Mouse (Mus musculus): ENCODE results near the gene Zfp775.

DNA sequence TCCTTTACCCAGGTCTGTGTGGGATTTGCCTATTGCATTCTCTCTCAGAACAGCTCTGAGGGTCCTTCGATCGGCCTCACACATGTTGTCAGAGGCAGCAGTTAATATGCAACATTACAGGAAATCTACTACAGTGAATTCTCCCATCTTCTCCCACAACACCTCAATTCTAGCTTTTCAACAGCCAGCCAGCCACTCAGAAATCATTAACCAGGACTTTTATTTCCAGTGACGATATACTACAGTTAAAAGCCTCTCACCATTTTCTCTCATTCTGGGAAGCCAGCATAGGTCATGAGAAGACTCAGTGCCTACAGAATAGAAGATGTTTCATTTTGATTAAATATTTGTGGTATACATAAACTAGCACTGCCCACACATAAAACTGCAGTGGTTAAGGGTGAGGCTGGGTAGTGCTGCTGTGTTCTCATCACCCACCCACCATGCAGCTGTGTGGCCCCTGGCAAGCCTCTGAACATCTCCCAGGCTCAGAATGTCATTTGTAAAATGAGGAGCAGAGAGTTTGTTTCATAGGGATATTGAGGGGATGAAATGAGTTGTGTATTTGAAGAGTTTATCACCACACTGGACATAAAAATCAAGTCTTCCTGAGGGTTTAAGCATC lies 10.5 kb upstream of the Zfp775 start:
- TF ChIP-seq POLR2A (IDR thresholded peaks at IDR 0.05; ENCODE audit: insufficient read depth, low read depth, low read length) = no peak
- TF ChIP-seq CTCF (IDR thresholded peaks at IDR 0.05; ENCODE audit: insufficient read depth, low read depth, low read length) = no peak
